Mouse (Mus musculus) c-Kit-negative CD71-positive TER-119-positive erythroid progenitor cells, embryonic 14.5 days (primary cell): Measurements from ENCODE around the gene Depdc5.
A peak's percentile ranks its signal among the peaks of the same experiment; 100 is the strongest.

ENCODE experiments used
- DNase-seq: peaks from one replicate; pipeline ENCODE4 v3.0.0-alpha.2; 2013; ENCODE audit warnings: low read depth, low spot score

The Depdc5 gene

GRCm38 (mm10) chr5:32998783-32999182 is 135.3 kb downstream of the Depdc5 start:
- no peak for DNase-seq

- no peak for DNase-seq
Measured at GRCm38 (mm10) chr5:33001111-33001510, 137.6 kb downstream of the Depdc5 start.

GRCm38 (mm10) chr5:33002781-33003180 is 139.3 kb downstream of the Depdc5 start:
- DNase-seq, result no peak

- DNase-seq, result no peak
Measured at GRCm38 (mm10) chr5:33003500-33003899, 140.0 kb downstream of the Depdc5 start.

GRCm38 (mm10) chr5:33004110-33004509 is 140.6 kb downstream of the Depdc5 start:
- no peak for DNase-seq

GRCm38 (mm10) chr5:33005442-33006145 is 142.1 kb downstream of the Depdc5 start:
- DNase-seq, result no peak

GRCm38 (mm10) chr5:33006670-33007069 is 143.2 kb downstream of the Depdc5 start:
- no peak for DNase-seq

GRCm38 (mm10) chr5:33007371-33007770 is 143.9 kb downstream of the Depdc5 start:
- no peak for DNase-seq

GRCm38 (mm10) chr5:33009301-33009700 is 145.8 kb downstream of the Depdc5 start:
- no peak for DNase-seq

GRCm38 (mm10) chr5:33009818-33010812 is 146.6 kb downstream of the Depdc5 start:
- DNase-seq, result no peak

GRCm38 (mm10) chr5:33011132-33012106 is 147.9 kb downstream of the Depdc5 start:
- DNase-seq, result no peak

- no peak for DNase-seq
Measured at GRCm38 (mm10) chr5:33014096-33014495, 150.6 kb downstream of the Depdc5 start.

GRCm38 (mm10) chr5:33015579-33015978 is 152.1 kb downstream of the Depdc5 start:
- DNase-seq, result no peak

- DNase-seq, result no peak
Measured at GRCm38 (mm10) chr5:33018189-33018560, 154.7 kb downstream of the Depdc5 start.

GRCm38 (mm10) chr5:33018561-33019425 is 155.3 kb downstream of the Depdc5 start, which contains the start of gene Ywhah:
Gene Ywhah, plus strand, starts transcription at chr5:33018816.
- peak; percentile 98 for DNase-seq

GRCm38 (mm10) chr5:33019426-33019821 is 155.9 kb downstream of the Depdc5 start:
- no peak for DNase-seq

GRCm38 (mm10) chr5:33021622-33022021 is 158.1 kb downstream of the Depdc5 start:
- DNase-seq, result no peak

GRCm38 (mm10) chr5:33023337-33023736 is 159.8 kb downstream of the Depdc5 start:
- no peak for DNase-seq

- no peak for DNase-seq
Measured at GRCm38 (mm10) chr5:33024474-33024873, 161.0 kb downstream of the Depdc5 start.

- no peak for DNase-seq
Measured at GRCm38 (mm10) chr5:33028656-33029055, 165.2 kb downstream of the Depdc5 start.
